Mouse (Mus musculus) erythroblast, embryonic 14.5 days (primary cell): Measurements from ENCODE around the gene Pabpc1l.

Experiments used
- GATA1 ChIP-seq: IDR thresholded peaks from 2 replicates; pipeline ENCODE4 v1.6.1; 2012; ENCODE audit warnings: low read length, inconsistent platforms, mixed read lengths
- TAL1 ChIP-seq: IDR thresholded peaks from 3 replicates; pipeline ENCODE4 v1.6.1; 2012; ENCODE audit warnings: low read length, inconsistent platforms, mixed read lengths

DNA sequence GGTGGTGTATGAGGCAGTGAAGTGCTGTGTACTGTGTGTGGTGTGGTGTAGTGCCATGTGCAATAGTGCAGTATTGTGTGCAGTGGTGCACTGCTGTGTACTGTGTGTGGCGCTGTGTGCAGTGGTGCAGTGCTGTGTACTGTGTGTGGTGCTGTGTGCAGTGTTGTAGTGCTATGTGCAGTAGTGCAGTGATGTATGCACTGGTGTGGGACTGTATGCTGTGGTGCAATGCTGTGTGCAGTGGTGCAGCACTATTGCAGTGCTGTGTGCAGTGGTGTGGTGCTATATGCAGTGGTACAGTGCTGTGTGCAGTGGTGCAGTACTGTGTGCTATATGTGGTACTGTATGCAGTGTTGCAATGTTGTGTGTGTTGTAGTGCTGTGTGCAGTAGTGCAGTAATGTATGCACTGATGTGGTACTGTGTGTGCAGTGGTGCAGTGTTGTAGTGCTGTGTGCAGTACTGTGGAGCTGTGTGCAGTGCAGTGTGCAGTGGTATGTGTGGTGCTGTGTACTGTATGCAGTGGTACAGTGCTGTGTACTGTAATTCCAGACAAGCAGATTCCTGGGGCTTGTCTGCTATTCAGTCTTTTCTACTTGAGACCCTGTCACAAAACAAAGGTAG, 13.3 kb downstream of the Pabpc1l start:
- TF ChIP-seq TAL1 (0 out of 3 replicates have a peak, but pooled peaks have one; percentile 37), GATA1 (no peak)
